Mouse (Mus musculus) liver, embryonic 14.5 days (tissue): ENCODE results near the gene Fars2.

Source experiments
- CTCF ChIP-seq: IDR thresholded peaks from 2 replicates; pipeline ENCODE4 v1.5.1; 2016; ENCODE audit warnings: antibody characterized with exemption, low read depth, control low read depth
- EP300 ChIP-seq: IDR thresholded peaks from 2 replicates; pipeline ENCODE4 v1.6.1; 2016; ENCODE audit warnings: antibody characterized with exemption, low read depth

- TF ChIP-seq CTCF (no peak), EP300 (no peak)
Observed at GRCm38 (mm10) chr13:36751861-36752260, 634.6 kb downstream of the Fars2 start.
